Mouse (Mus musculus): Measurements from ENCODE around the gene Nfil3. TPM values are rescaled to one million over a fixed set of nuclear protein-coding genes. Genes with fewer than 3 reads are reported as not detected.

The Nfil3 gene
- polyA plus RNA-seq, 1 experiment from 2014 or later = 40.5 TPM

- Histone ChIP-seq H3K4me1 (replicated peaks) (peaks cover 22% of the 10 kb centered on the region), H3K9ac (peak within 1 kb of the TSS; percentile 74), H3K4me2 (peak within 1 kb of the TSS; percentile 65), H3K27ac (peak within 1 kb of the TSS; percentile 76), H3K27me3 (no peaks in the 10 kb centered on the region), H3K4me3 (peak within 1 kb of the TSS; percentile 73), H3K9me3 (replicated peaks) (no peaks in the 10 kb centered on the region), H3K36me3 (no peaks in the 10 kb centered on the region)
- ATAC-seq (replicated peaks; ENCODE audit: insufficient number of reproducible peaks, insufficient read depth, low FRiP score, low read depth) = peak; percentile 96
- WGBS = under 1% methylated on average over 62 of the region's 63 CpGs
Observed at GRCm38 (mm10) chr13:52929209-52930171, 51.4 kb downstream of the Nfil3 start, which contains the start of gene Auh. Auh (minus strand) TSS chr13:52929681.

GRCm38 (mm10) chr13:52928392-52928791 lies 52.5 kb downstream of the Nfil3 start:
- Histone ChIP-seq H3K4me1 (replicated peaks) (peaks cover 22% of the 10 kb centered on the region), H3K9ac (peak overlapping the region; percentile 74; the same call in 1 of the 2 replicates), H3K27ac (no peak overlapping the region), H3K9me3 (replicated peaks) (no peaks in the 10 kb centered on the region), H3K27me3 (no peaks in the 10 kb centered on the region), H3K4me2 (peak overlapping the region; percentile 65), H3K4me3 (peak overlapping the region; percentile 73), H3K36me3 (no peaks in the 10 kb centered on the region)
- 55% methylated on average over 9 of the region's 9 CpGs for WGBS
- ATAC-seq (replicated peaks; ENCODE audit: insufficient number of reproducible peaks, insufficient read depth, low FRiP score, low read depth) = no peak

GRCm38 (mm10) chr13:52924457-52924856 lies 56.4 kb downstream of the Nfil3 start:
- WGBS = 74% methylated on average over 5 of the region's 5 CpGs
- H3K9ac ChIP-seq = no peak overlapping the region
- H3K4me2 ChIP-seq = no peak overlapping the region
- H3K36me3 ChIP-seq = no peaks in the 10 kb centered on the region
- no peaks in the 10 kb centered on the region for H3K27me3 ChIP-seq
- H3K4me3 ChIP-seq = no peak overlapping the region
- peaks cover 18% of the 10 kb centered on the region for H3K4me1 ChIP-seq (replicated peaks)
- no peak overlapping the region for H3K27ac ChIP-seq
- ATAC-seq (replicated peaks; ENCODE audit: insufficient number of reproducible peaks, insufficient read depth, low FRiP score, low read depth) = no peak
- no peaks in the 10 kb centered on the region for H3K9me3 ChIP-seq (replicated peaks)

- Histone ChIP-seq H3K27ac (no peak overlapping the region), H3K27me3 (no peaks in the 10 kb centered on the region), H3K9ac (no peak overlapping the region), H3K4me3 (no peak overlapping the region), H3K4me2 (no peak overlapping the region), H3K4me1 (replicated peaks) (no peaks in the 10 kb centered on the region), H3K9me3 (replicated peaks) (no peaks in the 10 kb centered on the region), H3K36me3 (0 out of 2 replicates have a peak, but pooled peaks cover 4% of the 10 kb centered on the region)
- 64% methylated on average over 8 of the region's 8 CpGs for WGBS
- no peak for ATAC-seq (replicated peaks; ENCODE audit: insufficient number of reproducible peaks, insufficient read depth, low FRiP score, low read depth)
Observed at GRCm38 (mm10) chr13:52921966-52922365, 58.9 kb downstream of the Nfil3 start.

GRCm38 (mm10) chr13:52921065-52921825 lies 59.6 kb downstream of the Nfil3 start:
- WGBS = 86% methylated on average over 7 of the region's 7 CpGs
- Histone ChIP-seq H3K9ac (no peak overlapping the region), H3K9me3 (replicated peaks) (no peaks in the 10 kb centered on the region), H3K4me3 (no peak overlapping the region), H3K27me3 (no peaks in the 10 kb centered on the region), H3K27ac (no peak overlapping the region), H3K4me1 (replicated peaks) (no peaks in the 10 kb centered on the region), H3K36me3 (0 out of 2 replicates have a peak, but pooled peaks cover 4% of the 10 kb centered on the region), H3K4me2 (no peak overlapping the region)
- ATAC-seq (replicated peaks; ENCODE audit: insufficient number of reproducible peaks, insufficient read depth, low FRiP score, low read depth) = no peak

GRCm38 (mm10) chr13:52919790-52920352 lies 61.0 kb downstream of the Nfil3 start:
- no peaks in the 10 kb centered on the region for H3K9me3 ChIP-seq (replicated peaks)
- H3K9ac ChIP-seq = no peak overlapping the region
- H3K4me2 ChIP-seq = no peak overlapping the region
- H3K36me3 ChIP-seq = 0 out of 2 replicates have a peak, but pooled peaks cover 4% of the 10 kb centered on the region
- no peaks in the 10 kb centered on the region for H3K27me3 ChIP-seq
- ATAC-seq (replicated peaks; ENCODE audit: insufficient number of reproducible peaks, insufficient read depth, low FRiP score, low read depth) = no peak
- H3K27ac ChIP-seq = no peak overlapping the region
- WGBS = 59% methylated on average over 10 of the region's 10 CpGs
- H3K4me3 ChIP-seq = no peak overlapping the region
- H3K4me1 ChIP-seq (replicated peaks) = peaks cover 8% of the 10 kb centered on the region

- H3K4me1 ChIP-seq (replicated peaks) = peaks cover 8% of the 10 kb centered on the region
- no peak overlapping the region for H3K9ac ChIP-seq
- no peak overlapping the region for H3K4me2 ChIP-seq
- 87% methylated on average over 5 of the region's 5 CpGs for WGBS
- H3K4me3 ChIP-seq = no peak overlapping the region
- no peak for ATAC-seq (replicated peaks; ENCODE audit: insufficient number of reproducible peaks, insufficient read depth, low FRiP score, low read depth)
- H3K27ac ChIP-seq = no peak overlapping the region
- H3K27me3 ChIP-seq = no peaks in the 10 kb centered on the region
- no peaks in the 10 kb centered on the region for H3K9me3 ChIP-seq (replicated peaks)
- H3K36me3 ChIP-seq = 0 out of 2 replicates have a peak, but pooled peaks cover 4% of the 10 kb centered on the region
Observed at GRCm38 (mm10) chr13:52918333-52918732, 62.5 kb downstream of the Nfil3 start.

Other genes starting within 250 kb of the Nfil3 start
- 51.7 and 53.8 TPM in 2 replicates for gene Auh, start 51.4 kb downstream of the Nfil3 start, polyA plus RNA-seq (2015; fragmentation: Nextera tagmentation; extraction: Ambion mirVana)